Mouse (Mus musculus): ENCODE measurements around the gene Acot2.
"Not testable (repeated sequence)": the region's sequence is repeated elsewhere in the genome, so short reads cannot be mapped to it uniquely, and the experiment has no call there.

Gene Acot2

GRCm38 (mm10) chr12:83998341-83999107 lies 10.9 kb downstream of the Acot2 start:
- no peak for DNase-seq (ENCODE audit: low read depth)

GRCm38 (mm10) chr12:83999237-83999636 lies 11.6 kb downstream of the Acot2 start:
- DNase-seq (ENCODE audit: low read depth) = peak; percentile 70

GRCm38 (mm10) chr12:84000418-84000817 lies 12.8 kb downstream of the Acot2 start:
- DNase-seq (ENCODE audit: low read depth) = no peak

- peak; percentile 74 for DNase-seq (ENCODE audit: low read depth)
These were observed 16.2 kb downstream of the Acot2 start for GRCm38 (mm10) chr12:84003866-84004265.

GRCm38 (mm10) chr12:84008251-84008650 lies 20.6 kb downstream of the Acot2 start:
- no peak for DNase-seq (ENCODE audit: low read depth)

GRCm38 (mm10) chr12:84008729-84009128 lies 21.1 kb downstream of the Acot2 start:
- no peak for DNase-seq (ENCODE audit: low read depth)

- DNase-seq (ENCODE audit: low read depth) = not testable (repeated sequence)
These were observed 21.7 kb downstream of the Acot2 start, which contains the start of gene Acot1 for GRCm38 (mm10) chr12:84009171-84009965. TSS of gene Acot1 (plus strand) at chr12:84009490.

- DNase-seq (ENCODE audit: low read depth) = no peak
These were observed 22.5 kb downstream of the Acot2 start for GRCm38 (mm10) chr12:84010201-84010600.

- DNase-seq (ENCODE audit: low read depth) = no peak
These were observed 23.8 kb downstream of the Acot2 start for GRCm38 (mm10) chr12:84011251-84012040.

- no peak for DNase-seq (ENCODE audit: low read depth)
These were observed 25.5 kb downstream of the Acot2 start for GRCm38 (mm10) chr12:84013130-84013529.

GRCm38 (mm10) chr12:84013701-84014100 lies 26.0 kb downstream of the Acot2 start:
- DNase-seq (ENCODE audit: low read depth) = no peak

GRCm38 (mm10) chr12:84020528-84020927 lies 32.9 kb downstream of the Acot2 start:
- DNase-seq (ENCODE audit: low read depth) = peak; percentile 95

- not testable (repeated sequence) for DNase-seq (ENCODE audit: low read depth)
These were observed 34.6 kb downstream of the Acot2 start for GRCm38 (mm10) chr12:84022266-84022665.

- DNase-seq (ENCODE audit: low read depth) = peak; percentile 82
These were observed 35.5 kb downstream of the Acot2 start for GRCm38 (mm10) chr12:84023052-84023745.

GRCm38 (mm10) chr12:84025888-84026287 lies 38.2 kb downstream of the Acot2 start:
- DNase-seq (ENCODE audit: low read depth) = no peak

- DNase-seq (ENCODE audit: low read depth) = not testable (repeated sequence)
These were observed 40.7 kb downstream of the Acot2 start for GRCm38 (mm10) chr12:84028328-84028727.

GRCm38 (mm10) chr12:84029043-84029442 lies 41.4 kb downstream of the Acot2 start:
- not testable (repeated sequence) for DNase-seq (ENCODE audit: low read depth)

GRCm38 (mm10) chr12:84030659-84031332 lies 43.1 kb downstream of the Acot2 start:
- DNase-seq (ENCODE audit: low read depth) = peak; percentile 89

- no peak for DNase-seq (ENCODE audit: low read depth)
These were observed 45.2 kb downstream of the Acot2 start for GRCm38 (mm10) chr12:84032854-84033253.

GRCm38 (mm10) chr12:84033302-84033701 lies 45.6 kb downstream of the Acot2 start:
- peak; percentile 59 for DNase-seq (ENCODE audit: low read depth)

- DNase-seq (ENCODE audit: low read depth) = peak; percentile 84
These were observed 46.4 kb downstream of the Acot2 start for GRCm38 (mm10) chr12:84034108-84034507.

Data from 416B (cell line).